Mouse (Mus musculus) naive thymus-derived CD4-positive, alpha-beta T cell, adult 2 months (primary cell): ENCODE measurements around the gene Zfp638.
A peak's percentile ranks its signal among the peaks of the same experiment; 100 is the strongest.

Source experiments
- DNase-seq: peaks from one replicate; pipeline ENCODE4 v3.0.0-alpha.2; 2011; ENCODE audit warnings: low read depth

The Zfp638 gene

GRCm38 (mm10) chr6:83890281-83891015, 23.5 kb downstream of the Zfp638 start:
- no peak for DNase-seq

- no peak for DNase-seq
These were observed 24.3 kb downstream of the Zfp638 start for GRCm38 (mm10) chr6:83891251-83891650.

GRCm38 (mm10) chr6:83891687-83892086, 24.8 kb downstream of the Zfp638 start:
- DNase-seq: no peak

- DNase-seq: no peak
These were observed 26.2 kb downstream of the Zfp638 start for GRCm38 (mm10) chr6:83893086-83893485.

GRCm38 (mm10) chr6:83893584-83893983, 26.7 kb downstream of the Zfp638 start:
- DNase-seq: no peak

- DNase-seq: no peak
These were observed 32.2 kb downstream of the Zfp638 start for GRCm38 (mm10) chr6:83899142-83899541.

GRCm38 (mm10) chr6:83905276-83905675, 38.4 kb downstream of the Zfp638 start:
- DNase-seq: no peak

- no peak for DNase-seq
These were observed 39.8 kb downstream of the Zfp638 start for GRCm38 (mm10) chr6:83906659-83907058.

- no peak for DNase-seq
These were observed 41.5 kb downstream of the Zfp638 start for GRCm38 (mm10) chr6:83908386-83908785.

- no peak for DNase-seq
These were observed 46.8 kb downstream of the Zfp638 start for GRCm38 (mm10) chr6:83913710-83914109.

GRCm38 (mm10) chr6:83914183-83914719, 47.3 kb downstream of the Zfp638 start:
- peak; percentile 100 for DNase-seq

GRCm38 (mm10) chr6:83914720-83915271, 47.9 kb downstream of the Zfp638 start:
- no peak for DNase-seq

- DNase-seq: peak; percentile 54
These were observed 60.5 kb downstream of the Zfp638 start for GRCm38 (mm10) chr6:83927418-83927817.

GRCm38 (mm10) chr6:83928225-83928624, 61.3 kb downstream of the Zfp638 start:
- DNase-seq: peak; percentile 21

- DNase-seq: no peak
These were observed 72.6 kb downstream of the Zfp638 start for GRCm38 (mm10) chr6:83939492-83939891.

GRCm38 (mm10) chr6:83942806-83943205, 75.9 kb downstream of the Zfp638 start:
- DNase-seq: no peak

GRCm38 (mm10) chr6:83953603-83954002, 86.7 kb downstream of the Zfp638 start:
- no peak for DNase-seq

- DNase-seq: no peak
These were observed 120.7 kb downstream of the Zfp638 start for GRCm38 (mm10) chr6:83987642-83988041.

GRCm38 (mm10) chr6:84002716-84003115, 135.8 kb downstream of the Zfp638 start:
- DNase-seq: no peak

GRCm38 (mm10) chr6:84004295-84004694, 137.4 kb downstream of the Zfp638 start:
- DNase-seq: no peak

GRCm38 (mm10) chr6:84008363-84009171, 141.7 kb downstream of the Zfp638 start, which contains the start of gene Dysf:
Gene Dysf (plus strand): TSS chr6:84008590.
- DNase-seq: no peak

GRCm38 (mm10) chr6:84009172-84009872, 142.4 kb downstream of the Zfp638 start:
- no peak for DNase-seq
